Mouse (Mus musculus) lung, embryonic 16.5 days (tissue): ENCODE data around the gene Tmem165. TPM values are rescaled to one million over a fixed set of nuclear protein-coding genes. Genes with fewer than 3 reads are reported as not detected.
A peak's percentile ranks its signal among the peaks of the same experiment; 100 is the strongest.

Experiments used
- ATAC-seq: fragments of 200-750 bp; cut with Nextera tagmentation; 2 replicates; pipeline ENCODE4 v1.8.0; 2017; ENCODE audit warnings: low read depth, mild to moderate bottlenecking, moderate library complexity
- H3K27ac ChIP-seq: fragments of 300-500 bp; sonication (generic); 2 replicates; pipeline ENCODE4 v1.5.1; 2014; ENCODE audit warnings: mild to moderate bottlenecking, control low read depth, low read length
- H3K27me3 ChIP-seq: fragments of 300-500 bp; sonication (generic); 2 replicates; pipeline ENCODE4 v1.6.1; 2014; ENCODE audit warnings: low read depth, low read length, mixed read lengths; ENCODE audit not compliant: control insufficient read depth, insufficient read depth
- H3K36me3 ChIP-seq: fragments of 300-500 bp; sonication (generic); 2 replicates; pipeline ENCODE4 v1.6.1; 2014; ENCODE audit warnings: low read length; ENCODE audit not compliant: control insufficient read depth, insufficient read depth
- H3K4me1 ChIP-seq: fragments of 300-500 bp; sonication (generic); replicated peaks from 2 replicates; pipeline ENCODE4 v1.6.1; 2014; ENCODE audit warnings: low read length, mixed read lengths; ENCODE audit not compliant: control insufficient read depth, insufficient read depth
- H3K4me2 ChIP-seq: fragments of 300-500 bp; sonication (generic); 2 replicates; pipeline ENCODE4 v1.6.1; 2014; ENCODE audit warnings: low read depth, low read length, control low read depth
- H3K4me3 ChIP-seq: fragments of 300-500 bp; sonication (generic); 2 replicates; pipeline ENCODE4 v1.5.1; 2014; ENCODE audit warnings: mild to moderate bottlenecking, low read length, control low read depth
- H3K9ac ChIP-seq: fragments of 300-500 bp; sonication (generic); 2 replicates; pipeline ENCODE4 v1.6.1; 2014; ENCODE audit warnings: low read length, control low read depth
- H3K9me3 ChIP-seq: fragments of 300-500 bp; sonication (generic); 2 replicates; pipeline ENCODE4 v1.6.1; 2016; ENCODE audit warnings: low read length; ENCODE audit not compliant: control insufficient read depth
- WGBS: fragments of 180-500 bp; shearing (Covaris S2); extraction: QIAGEN DNeasy Blood & Tissue Kit; methylation state at CpG from one replicate; pipeline ENCODE4 v1.1.7; 2014; 5-methylcytosine and 5-hydroxymethylcytosine counted together
- polyA plus RNA-seq: library from polyadenylated mRNA; unstranded; fragments of >200 nt; fragmentation: Nextera tagmentation; extraction: Ambion mirVana; gene quantifications from 2 replicates; pipeline ENCODE4 v1.2.1, GENCODE M21; 2015

Tmem165 gene
- polyA plus RNA-seq, result 87.9 and 89.3 TPM in 2 replicates

GRCm38 (mm10) chr5:76183750-76184261 is at the start of gene Tmem165:
Tmem165 (plus strand) TSS chr5:76183880.
- no peaks in the 10 kb centered on the region for H3K9me3 ChIP-seq
- ATAC-seq, result peak; percentile 97
- H3K9ac ChIP-seq, result peak within 1 kb of the TSS; percentile 94
- WGBS, result under 1% methylated on average over 59 of the region's 62 CpGs
- H3K4me1 ChIP-seq, result peaks cover 18% of the 10 kb centered on the region
- no peaks in the 10 kb centered on the region for H3K27me3 ChIP-seq
- 0 out of 2 replicates have a peak, but pooled peaks cover 2% of the 10 kb centered on the region for H3K36me3 ChIP-seq
- peak within 1 kb of the TSS; percentile 86 for H3K4me2 ChIP-seq
- H3K27ac ChIP-seq, result peak within 1 kb of the TSS; percentile 97
- peak within 1 kb of the TSS; percentile 95 for H3K4me3 ChIP-seq

- Histone ChIP-seq H3K4me1 (peaks cover 7% of the 10 kb centered on the region), H3K9me3 (no peaks in the 10 kb centered on the region), H3K36me3 (no peaks in the 10 kb centered on the region), H3K4me3 (no peak overlapping the region), H3K9ac (no peak overlapping the region), H3K4me2 (no peak overlapping the region), H3K27ac (peak overlapping the region; percentile 65; the same call in 1 of the 2 replicates), H3K27me3 (no peaks in the 10 kb centered on the region)
- peak; percentile 32; the same call in 1 of the 2 replicates for ATAC-seq
- WGBS, result 65% methylated on average over 1 of the region's 1 CpGs
Measured at GRCm38 (mm10) chr5:76135644-76136043, 48.0 kb upstream of the Tmem165 start.

GRCm38 (mm10) chr5:76136271-76136670 is 47.4 kb upstream of the Tmem165 start:
- H3K9ac ChIP-seq, result no peak overlapping the region
- H3K9me3 ChIP-seq, result no peaks in the 10 kb centered on the region
- H3K4me1 ChIP-seq, result peaks cover 10% of the 10 kb centered on the region
- H3K36me3 ChIP-seq, result no peaks in the 10 kb centered on the region
- no peak for ATAC-seq
- H3K4me3 ChIP-seq, result no peak overlapping the region
- H3K27me3 ChIP-seq, result no peaks in the 10 kb centered on the region
- 80% methylated on average over 3 of the region's 3 CpGs for WGBS
- no peak overlapping the region for H3K4me2 ChIP-seq
- peak overlapping the region; percentile 65 for H3K27ac ChIP-seq

GRCm38 (mm10) chr5:76137586-76137985 is 46.1 kb upstream of the Tmem165 start:
- H3K4me1 ChIP-seq, result peaks cover 13% of the 10 kb centered on the region
- H3K4me3 ChIP-seq, result no peak overlapping the region
- no peak overlapping the region for H3K4me2 ChIP-seq
- no peaks in the 10 kb centered on the region for H3K27me3 ChIP-seq
- H3K9me3 ChIP-seq, result no peaks in the 10 kb centered on the region
- no peak overlapping the region for H3K27ac ChIP-seq
- no peaks in the 10 kb centered on the region for H3K36me3 ChIP-seq
- 95% methylated on average over 1 of the region's 1 CpGs for WGBS
- no peak for ATAC-seq
- no peak overlapping the region for H3K9ac ChIP-seq

- Histone ChIP-seq H3K4me2 (no peak overlapping the region), H3K4me1 (peaks cover 13% of the 10 kb centered on the region), H3K4me3 (no peak overlapping the region), H3K9me3 (no peaks in the 10 kb centered on the region), H3K27me3 (no peaks in the 10 kb centered on the region), H3K9ac (no peak overlapping the region), H3K36me3 (no peaks in the 10 kb centered on the region), H3K27ac (no peak overlapping the region)
- no peak for ATAC-seq
- WGBS, result 70% methylated on average over 1 of the region's 1 CpGs
Measured at GRCm38 (mm10) chr5:76138071-76138470, 45.6 kb upstream of the Tmem165 start.

GRCm38 (mm10) chr5:76138512-76138911 is 45.2 kb upstream of the Tmem165 start:
- Histone ChIP-seq H3K27ac (no peak overlapping the region), H3K36me3 (no peaks in the 10 kb centered on the region), H3K9ac (no peak overlapping the region), H3K4me1 (peaks cover 13% of the 10 kb centered on the region), H3K4me3 (no peak overlapping the region), H3K27me3 (no peaks in the 10 kb centered on the region), H3K9me3 (no peaks in the 10 kb centered on the region), H3K4me2 (no peak overlapping the region)
- 68% methylated on average over 10 of the region's 10 CpGs for WGBS
- ATAC-seq, result no peak

- WGBS, result 37% methylated on average over 7 of the region's 7 CpGs
- no peaks in the 10 kb centered on the region for H3K27me3 ChIP-seq
- peak overlapping the region; percentile 98 for H3K27ac ChIP-seq
- H3K4me2 ChIP-seq, result peak overlapping the region; percentile 81
- peak overlapping the region; percentile 87 for H3K9ac ChIP-seq
- H3K4me3 ChIP-seq, result peak overlapping the region; percentile 76; the same call in 1 of the 2 replicates
- no peak for ATAC-seq
- no peaks in the 10 kb centered on the region for H3K9me3 ChIP-seq
- peaks cover 13% of the 10 kb centered on the region for H3K4me1 ChIP-seq
- H3K36me3 ChIP-seq, result no peaks in the 10 kb centered on the region
Measured at GRCm38 (mm10) chr5:76139171-76139671, 44.5 kb upstream of the Tmem165 start.

GRCm38 (mm10) chr5:76139808-76140729 is 43.6 kb upstream of the Tmem165 start, which contains the start of gene Srd5a3:
Srd5a3 (plus strand) TSS chr5:76140271.
- 1% methylated on average over 52 of the region's 69 CpGs for WGBS
- peak; percentile 97 for ATAC-seq
- Histone ChIP-seq H3K4me3 (peak within 1 kb of the TSS; percentile 76), H3K4me2 (peak within 1 kb of the TSS; percentile 81), H3K27ac (peak within 1 kb of the TSS; percentile 98), H3K36me3 (no peaks in the 10 kb centered on the region), H3K4me1 (peaks cover 13% of the 10 kb centered on the region), H3K27me3 (no peaks in the 10 kb centered on the region), H3K9ac (peak within 1 kb of the TSS; percentile 87), H3K9me3 (no peaks in the 10 kb centered on the region)

GRCm38 (mm10) chr5:76140730-76141066 is 43.0 kb upstream of the Tmem165 start:
- peak overlapping the region; percentile 98 for H3K27ac ChIP-seq
- peaks cover 13% of the 10 kb centered on the region for H3K4me1 ChIP-seq
- peak; percentile 43 for ATAC-seq
- 3% methylated on average over 9 of the region's 9 CpGs for WGBS
- H3K9ac ChIP-seq, result peak overlapping the region; percentile 87
- no peaks in the 10 kb centered on the region for H3K27me3 ChIP-seq
- H3K4me3 ChIP-seq, result peak overlapping the region; percentile 76
- no peaks in the 10 kb centered on the region for H3K36me3 ChIP-seq
- no peaks in the 10 kb centered on the region for H3K9me3 ChIP-seq
- H3K4me2 ChIP-seq, result peak overlapping the region; percentile 81
